Mouse (Mus musculus): ENCODE measurements around the gene Yipf3.

GRCm38 (mm10) chr17:46283140-46283539 is 35.3 kb downstream of the Yipf3 start:
- TF ChIP-seq POLR2A (IDR thresholded peaks at IDR 0.05; ENCODE audit: borderline replicate concordance, low read depth, low read length) (no peak), CTCF (IDR thresholded peaks at IDR 0.05; ENCODE audit: low read depth, low read length) (no peak)

Measured in bone marrow macrophage, adult 2 months (primary cell).